Mouse (Mus musculus) forebrain, embryonic 16.5 days (tissue): Measurements from ENCODE around the gene Trim43a. TPM values are rescaled to one million over a fixed set of nuclear protein-coding genes. Genes with fewer than 3 reads are reported as not detected.
"Not testable (repeated sequence)": the region's sequence is repeated elsewhere in the genome, so short reads cannot be mapped to it uniquely, and the experiment has no call there.

ENCODE experiments used
- ATAC-seq: fragments of 200-750 bp; cut with Nextera tagmentation; 2 replicates; pipeline ENCODE4 v1.8.0; 2017; ENCODE audit warnings: mild to moderate bottlenecking, moderate library complexity
- H3K27ac ChIP-seq: fragments of 300-500 bp; sonication (generic); 2 replicates; pipeline ENCODE4 v1.5.1; 2014; ENCODE audit warnings: low read length, control low read depth
- H3K27me3 ChIP-seq: fragments of 300-500 bp; sonication (generic); replicated peaks from 2 replicates; pipeline ENCODE4 v1.6.1; 2014; ENCODE audit warnings: low read length; ENCODE audit not compliant: control insufficient read depth, insufficient read depth
- H3K36me3 ChIP-seq: fragments of 300-500 bp; sonication (generic); 2 replicates; pipeline ENCODE4 v1.6.1; 2014; ENCODE audit not compliant: control insufficient read depth, insufficient read depth
- H3K4me1 ChIP-seq: fragments of 300-500 bp; sonication (generic); replicated peaks from 2 replicates; pipeline ENCODE4 v1.6.1; 2014; ENCODE audit warnings: low read length; ENCODE audit not compliant: control insufficient read depth, insufficient read depth
- H3K4me2 ChIP-seq: fragments of 300-500 bp; sonication (generic); 2 replicates; pipeline ENCODE4 v1.6.1; 2014; ENCODE audit warnings: mild to moderate bottlenecking, low read length, control low read depth
- H3K4me3 ChIP-seq: fragments of 300-500 bp; sonication (generic); replicated peaks from 2 replicates; pipeline ENCODE4 v1.5.1; 2014; ENCODE audit warnings: mild to moderate bottlenecking, low read length, control low read depth
- H3K9ac ChIP-seq: fragments of 300-500 bp; sonication (generic); replicated peaks from 2 replicates; pipeline ENCODE4 v1.6.1; 2014; ENCODE audit warnings: low read depth, low read length, control low read depth
- H3K9me3 ChIP-seq: fragments of 300-500 bp; sonication (generic); 2 replicates; pipeline ENCODE4 v1.6.1; 2016; ENCODE audit warnings: low read length; ENCODE audit not compliant: control insufficient read depth
- WGBS: fragments of 180-500 bp; shearing (Covaris S2); extraction: QIAGEN DNeasy Blood & Tissue Kit; methylation state at CpG from one replicate; pipeline ENCODE4 v1.1.7; 2014; 5-methylcytosine and 5-hydroxymethylcytosine counted together
- polyA plus RNA-seq: library from polyadenylated mRNA; unstranded; fragments of >200 nt; fragmentation: Nextera tagmentation; extraction: Ambion mirVana; gene quantifications from 2 replicates; pipeline ENCODE4 v1.2.1, GENCODE M21; 2015

Gene Trim43a
- polyA plus RNA-seq = 0.20 and 0.24 TPM in 2 replicates

- H3K4me2 ChIP-seq, H3K36me3 ChIP-seq, H3K27me3 ChIP-seq, H3K27ac ChIP-seq, H3K9me3 ChIP-seq, H3K4me3 ChIP-seq, H3K9ac ChIP-seq, ATAC-seq, H3K4me1 ChIP-seq: not testable (repeated sequence)
- 78% methylated on average over 2 of the region's 2 CpGs for WGBS
Measured at GRCm38 (mm10) chr9:88580591-88580990, at the start of gene Trim43a. Gene Trim43a, plus strand, starts transcription at chr9:88580891.

- H3K4me2 ChIP-seq = no peak overlapping the region
- no peaks in the 10 kb centered on the region for H3K4me1 ChIP-seq
- ATAC-seq = no peak
- H3K27ac ChIP-seq = no peak overlapping the region
- no peak overlapping the region for H3K4me3 ChIP-seq
- no peaks in the 10 kb centered on the region for H3K36me3 ChIP-seq
- H3K27me3 ChIP-seq = no peaks in the 10 kb centered on the region
- no peak overlapping the region for H3K9ac ChIP-seq
- WGBS = 90% methylated on average over 5 of the region's 5 CpGs
- H3K9me3 ChIP-seq = no peaks in the 10 kb centered on the region
Measured at GRCm38 (mm10) chr9:88534093-88534492, 46.6 kb upstream of the Trim43a start.

GRCm38 (mm10) chr9:88539546-88540224, 41.0 kb upstream of the Trim43a start:
- Histone ChIP-seq H3K9ac (no peak overlapping the region), H3K4me1 (no peaks in the 10 kb centered on the region), H3K9me3 (no peaks in the 10 kb centered on the region), H3K36me3 (no peaks in the 10 kb centered on the region), H3K27ac (no peak overlapping the region), H3K4me3 (no peak overlapping the region), H3K27me3 (no peaks in the 10 kb centered on the region), H3K4me2 (no peak overlapping the region)
- 75% methylated on average over 5 of the region's 5 CpGs for WGBS
- no peak for ATAC-seq

- Histone ChIP-seq H3K36me3 (no peaks in the 10 kb centered on the region), H3K9me3 (no peaks in the 10 kb centered on the region), H3K4me2 (no peak overlapping the region), H3K27ac (no peak overlapping the region), H3K9ac (no peak overlapping the region), H3K4me1 (0 out of 2 replicates have a peak, but pooled peaks cover 5% of the 10 kb centered on the region), H3K27me3 (no peaks in the 10 kb centered on the region), H3K4me3 (no peak overlapping the region)
- ATAC-seq = peak; percentile 32
- WGBS = 25% methylated on average over 2 of the region's 2 CpGs
Measured at GRCm38 (mm10) chr9:88542816-88543215, 37.9 kb upstream of the Trim43a start.

- WGBS = 34% methylated on average over 3 of the region's 3 CpGs
- no peak for ATAC-seq
- Histone ChIP-seq H3K4me2 (no peak overlapping the region), H3K9ac (no peak overlapping the region), H3K4me3 (no peak overlapping the region), H3K27me3 (no peaks in the 10 kb centered on the region), H3K36me3 (no peaks in the 10 kb centered on the region), H3K4me1 (peaks cover 21% of the 10 kb centered on the region), H3K9me3 (no peaks in the 10 kb centered on the region), H3K27ac (no peak overlapping the region)
Measured at GRCm38 (mm10) chr9:88545534-88545933, 35.2 kb upstream of the Trim43a start.

GRCm38 (mm10) chr9:88546166-88546565, 34.5 kb upstream of the Trim43a start:
- Histone ChIP-seq H3K27me3 (no peaks in the 10 kb centered on the region), H3K4me3 (no peak overlapping the region), H3K9ac (no peak overlapping the region), H3K36me3 (no peaks in the 10 kb centered on the region), H3K4me2 (no peak overlapping the region), H3K27ac (no peak overlapping the region), H3K9me3 (no peaks in the 10 kb centered on the region), H3K4me1 (peaks cover 25% of the 10 kb centered on the region)
- ATAC-seq = no peak
- 0% methylated on average over 2 of the region's 2 CpGs for WGBS

- WGBS = 71% methylated on average over 8 of the region's 8 CpGs
- Histone ChIP-seq H3K27me3 (no peaks in the 10 kb centered on the region), H3K36me3 (no peaks in the 10 kb centered on the region), H3K4me1 (peaks cover 25% of the 10 kb centered on the region), H3K27ac (no peak overlapping the region), H3K4me2 (no peak overlapping the region), H3K9me3 (no peaks in the 10 kb centered on the region), H3K9ac (no peak overlapping the region), H3K4me3 (no peak overlapping the region)
- ATAC-seq = no peak
Measured at GRCm38 (mm10) chr9:88546657-88547056, 34.0 kb upstream of the Trim43a start.

GRCm38 (mm10) chr9:88547270-88547669, 33.4 kb upstream of the Trim43a start:
- WGBS = 30% methylated on average over 7 of the region's 7 CpGs
- Histone ChIP-seq H3K9me3 (no peaks in the 10 kb centered on the region), H3K4me1 (peaks cover 25% of the 10 kb centered on the region), H3K9ac (no peak overlapping the region; the same call in 1 of the 2 replicates), H3K27me3 (no peaks in the 10 kb centered on the region), H3K4me3 (peak overlapping the region; percentile 98), H3K4me2 (peak overlapping the region; percentile 77), H3K27ac (no peak overlapping the region), H3K36me3 (peaks cover 4% of the 10 kb centered on the region; the same call in 1 of the 2 replicates)
- peak; percentile 43 for ATAC-seq

GRCm38 (mm10) chr9:88547851-88548613, 32.7 kb upstream of the Trim43a start, which contains the start of gene Zfp949:
Gene Zfp949, plus strand, starts transcription at chr9:88548020.
- peaks cover 25% of the 10 kb centered on the region for H3K4me1 ChIP-seq
- under 1% methylated on average over 30 of the region's 30 CpGs for WGBS
- H3K36me3 ChIP-seq = peaks cover 6% of the 10 kb centered on the region; the same call in 1 of the 2 replicates
- peak within 1 kb of the TSS; percentile 77 for H3K4me2 ChIP-seq
- H3K27me3 ChIP-seq = no peaks in the 10 kb centered on the region
- peak within 1 kb of the TSS; percentile 76 for H3K9ac ChIP-seq
- peak within 1 kb of the TSS; percentile 85 for H3K27ac ChIP-seq
- ATAC-seq = peak; percentile 95
- peak within 1 kb of the TSS; percentile 98 for H3K4me3 ChIP-seq
- H3K9me3 ChIP-seq = no peaks in the 10 kb centered on the region
